Mouse (Mus musculus) retina, postnatal 7 days (tissue): ENCODE measurements at regions not wholly inside any gene's neighbourhood (a gene's known extent, or its start where the extent isn't known, plus 50 kb on each side); places are given as distances from the start of the nearest gene placed in this dataset.
A peak's percentile ranks its signal among the peaks of the same experiment; 100 is the strongest.
"Not testable (repeated sequence)": the region's sequence is repeated elsewhere in the genome, so short reads cannot be mapped to it uniquely, and the experiment has no call there.

Source experiments
- DNase-seq: peaks from one replicate; pipeline ENCODE4 v3.0.0-alpha.2; 2012; ENCODE audit warnings: low read depth, low spot score

DNA sequence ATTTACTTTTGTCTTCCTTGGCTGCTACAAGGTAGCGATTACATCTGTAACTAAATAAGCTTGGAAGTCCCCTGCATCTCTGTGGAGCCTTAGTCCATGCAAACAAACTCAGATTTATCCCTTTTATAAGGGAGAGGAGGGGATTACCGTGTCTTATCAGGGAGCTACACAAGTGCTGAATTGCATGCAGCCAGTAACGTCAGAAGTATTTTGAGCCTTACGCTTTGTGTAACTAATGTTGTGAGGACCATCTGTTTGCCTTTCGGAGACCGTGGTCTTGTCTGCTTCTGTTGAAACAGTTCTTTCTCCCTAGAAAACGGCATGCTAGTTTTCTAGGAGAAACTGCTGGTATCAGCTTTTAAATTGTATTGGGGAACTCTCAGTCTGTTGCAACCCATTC lies 58.0 kb upstream of the Dmrta1 start:
- no peak for DNase-seq

DNA sequence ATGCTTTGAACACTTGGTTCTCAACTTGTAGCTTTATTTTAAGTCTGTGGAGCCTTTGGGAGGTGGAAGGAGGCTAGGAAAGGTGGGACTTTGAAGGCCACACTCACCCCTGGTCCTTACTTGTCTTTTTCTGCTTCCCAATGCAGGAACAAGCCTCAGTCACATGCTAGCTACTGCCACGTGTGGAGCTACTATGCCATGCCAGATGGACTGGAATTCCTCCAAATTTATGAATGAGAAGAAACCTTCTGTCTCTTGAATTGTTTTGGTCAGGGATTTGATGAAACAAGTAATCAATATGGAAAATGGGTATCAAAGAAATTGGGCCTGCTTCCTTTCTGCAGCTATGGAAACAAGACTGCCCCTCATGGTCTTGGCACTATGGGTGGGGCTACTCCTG lies 74.5 kb upstream of the Dmrta1 start:
- no peak for DNase-seq

DNA sequence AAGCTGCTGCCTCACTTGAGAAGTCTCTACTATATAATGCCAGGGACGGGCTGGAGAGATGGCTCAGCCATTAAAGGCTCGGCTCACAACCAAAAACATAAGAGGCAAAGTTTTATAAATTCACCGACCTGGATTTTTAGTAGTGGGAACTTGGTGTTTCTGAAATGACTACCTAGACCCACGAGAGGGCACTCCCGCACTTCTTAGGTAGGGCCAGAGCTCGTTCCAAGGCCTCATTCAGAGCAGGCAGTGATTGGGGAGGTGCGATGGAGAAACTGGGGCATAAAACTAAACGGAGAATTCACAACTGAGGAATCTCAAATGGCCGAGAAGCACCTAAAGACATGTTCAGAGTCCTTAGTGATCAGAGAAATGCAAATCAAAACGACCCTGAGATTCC lies 103.7 kb upstream of the Dmrta1 start:
- peak; percentile 16 for DNase-seq

DNA sequence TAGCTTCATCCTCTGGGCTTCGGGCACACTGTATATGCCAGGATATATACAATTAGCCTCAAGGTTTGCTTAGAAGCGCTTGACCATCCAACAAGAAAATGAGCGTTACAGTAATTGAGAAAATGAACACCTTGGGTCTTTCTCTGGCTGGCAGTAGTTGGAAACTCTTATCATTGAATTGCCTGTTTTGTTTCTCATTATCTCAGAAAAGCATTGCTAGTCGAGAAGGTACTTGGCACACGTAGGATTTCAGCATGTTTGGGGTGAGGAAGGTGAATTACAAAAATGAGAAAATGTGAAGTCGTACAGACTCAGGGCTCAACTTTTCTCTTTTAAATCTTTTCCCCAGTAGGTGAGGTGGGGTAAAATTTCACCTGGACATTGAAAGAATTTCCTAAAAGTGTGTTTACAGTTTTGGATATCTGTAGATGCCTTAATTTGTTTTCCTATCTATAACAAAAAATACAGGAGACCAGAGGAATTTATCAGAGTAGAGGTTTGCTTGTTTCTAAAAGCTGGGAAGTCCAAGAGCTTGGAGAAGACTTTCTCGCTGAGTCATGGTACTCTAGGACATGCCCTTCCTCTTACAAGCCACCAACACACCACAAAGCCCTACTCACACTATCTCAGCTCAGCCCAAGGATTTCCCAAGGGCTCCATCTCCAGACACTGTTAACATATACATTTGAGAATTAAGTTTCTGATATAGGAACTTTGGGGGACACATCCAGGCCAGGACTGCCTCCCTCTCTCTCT lies 124.3 kb upstream of the Dmrta1 start:
- DNase-seq, result no peak

DNA sequence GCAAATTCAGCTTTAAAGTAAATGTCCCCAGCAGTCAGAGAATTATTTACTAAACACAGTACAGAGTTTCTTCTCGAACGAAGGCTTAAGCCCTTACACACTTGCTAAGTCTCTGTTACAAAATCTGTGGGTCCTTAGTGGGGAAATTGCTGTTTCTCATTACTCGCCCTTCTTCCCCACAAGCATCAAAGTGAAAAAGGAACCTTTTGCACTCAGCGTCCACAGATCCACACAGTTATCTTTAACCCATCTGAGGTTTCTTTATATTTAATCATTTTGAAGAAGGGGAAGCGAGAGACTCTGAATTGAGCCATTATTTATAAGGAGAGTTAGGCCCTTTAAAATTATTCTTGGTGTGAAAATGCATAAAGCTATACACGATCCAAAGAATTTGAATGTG lies 126.7 kb upstream of the Dmrta1 start:
- DNase-seq, result no peak

DNA sequence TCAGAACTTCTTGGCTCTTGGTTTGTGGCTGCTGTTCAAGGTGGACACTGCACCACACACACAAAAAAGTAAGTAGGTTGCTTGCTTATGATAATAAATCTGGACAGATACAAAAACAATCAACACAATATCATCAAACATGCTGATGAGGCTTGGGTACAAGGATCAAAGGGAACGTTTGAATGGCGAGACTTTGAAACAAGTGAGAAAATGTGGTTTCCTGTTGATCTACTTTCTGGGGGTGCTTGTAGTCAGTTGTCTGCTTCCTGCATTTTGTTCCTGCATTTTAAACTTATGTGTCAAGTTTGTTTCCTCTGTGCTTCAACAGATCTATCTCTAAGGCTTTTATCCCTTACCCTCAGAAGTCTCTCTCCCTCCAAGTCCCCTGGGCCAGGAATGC lies 128.7 kb upstream of the Dmrta1 start:
- no peak for DNase-seq

DNA sequence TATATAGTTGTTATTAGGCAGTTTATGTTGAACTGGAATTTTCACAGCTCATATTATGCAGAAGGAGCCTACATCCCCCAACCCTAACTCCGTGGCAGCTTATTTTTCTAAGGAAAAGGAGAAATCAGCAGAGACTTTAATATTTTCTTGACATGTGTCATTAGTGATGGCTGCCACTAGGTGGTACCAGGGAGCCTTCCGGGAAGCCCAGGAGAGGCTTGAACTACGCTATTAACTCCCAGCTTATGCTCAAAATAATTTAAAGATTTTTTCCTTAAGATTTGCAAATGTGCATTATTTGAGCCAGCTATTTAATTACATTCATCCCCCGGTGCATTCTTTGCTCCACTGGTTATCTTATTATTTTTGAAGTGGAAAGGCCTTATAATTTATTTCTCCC lies 146.8 kb upstream of the Dmrta1 start:
- DNase-seq, result no peak

DNA sequence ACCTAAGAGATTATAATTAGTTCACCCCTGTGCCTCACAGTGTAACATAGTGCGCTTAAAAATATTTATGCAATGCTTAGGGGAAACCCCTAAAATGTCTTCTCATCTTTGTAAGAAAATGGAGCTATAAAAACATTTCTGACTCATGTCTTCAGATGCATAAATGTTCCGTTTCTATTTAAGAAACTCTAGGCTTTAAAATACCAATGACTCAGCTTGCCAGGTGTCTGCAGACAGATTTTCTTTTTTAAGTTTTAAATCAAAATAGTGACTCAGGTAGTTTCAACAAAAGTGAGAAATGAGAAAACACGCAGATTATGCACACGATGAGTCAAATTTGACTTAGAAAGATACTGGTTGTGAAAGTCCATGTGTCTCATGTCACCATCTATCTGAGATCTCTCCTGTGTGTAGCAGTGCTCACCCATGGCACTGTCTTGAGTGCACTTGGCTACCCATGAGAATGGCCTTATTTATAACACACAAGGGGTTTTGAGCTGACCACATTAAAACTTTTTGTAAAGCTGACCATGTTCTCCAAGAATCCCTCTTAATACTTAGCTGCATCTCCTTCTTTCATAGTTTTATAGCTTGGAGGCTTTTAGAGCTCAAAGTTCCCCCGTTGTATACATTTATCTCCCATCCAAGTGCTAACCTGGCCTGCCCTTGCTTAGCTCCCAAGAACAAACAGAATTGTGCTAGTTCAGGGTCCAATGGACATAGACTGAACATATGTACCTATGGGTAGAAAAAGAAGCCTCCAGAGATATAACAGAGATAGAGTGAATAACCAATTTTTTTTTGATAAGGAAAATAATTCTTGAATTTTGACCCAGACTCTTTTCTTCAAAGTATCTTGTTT lies 149.0 kb upstream of the Dmrta1 start:
- no peak for DNase-seq

DNA sequence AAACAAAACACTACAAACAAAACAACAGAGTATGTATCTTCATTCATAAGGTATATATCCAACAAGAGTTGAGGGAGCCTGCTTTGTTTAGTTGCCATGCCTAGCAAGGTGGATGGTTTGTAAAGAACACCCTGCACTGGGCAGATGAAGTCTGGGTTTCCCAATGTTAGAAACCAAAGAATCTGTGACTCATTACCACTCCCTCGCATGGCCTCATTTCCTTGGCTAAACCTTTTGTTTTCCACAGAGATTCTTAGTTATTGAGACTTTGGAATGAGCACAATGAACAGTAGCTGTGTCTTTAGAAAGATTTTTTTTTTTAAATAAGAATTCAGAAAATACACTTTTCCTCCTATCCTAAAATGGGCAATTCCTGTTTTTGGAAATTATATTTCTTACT lies 151.3 kb upstream of the Dmrta1 start:
- no peak for DNase-seq

DNA sequence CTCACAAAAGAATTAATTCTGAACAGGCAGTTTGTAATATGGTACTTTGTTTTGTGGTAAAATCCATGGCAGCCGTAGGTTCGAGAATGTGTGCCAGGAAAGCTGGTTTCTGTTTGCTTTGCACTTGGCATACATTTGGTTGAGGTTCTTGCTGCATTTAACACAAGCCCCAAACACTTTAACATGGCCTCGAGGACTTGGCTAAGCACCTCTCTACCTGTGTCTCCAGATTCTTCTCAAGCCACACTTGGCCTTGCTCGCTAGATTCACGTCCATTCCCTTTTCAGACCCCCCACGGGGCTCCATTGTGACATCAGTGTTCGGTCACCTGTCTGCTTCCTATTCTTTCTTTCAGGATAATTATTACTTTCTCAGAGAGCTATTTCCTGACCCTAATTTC lies 151.9 kb upstream of the Dmrta1 start:
- DNase-seq, result no peak

DNA sequence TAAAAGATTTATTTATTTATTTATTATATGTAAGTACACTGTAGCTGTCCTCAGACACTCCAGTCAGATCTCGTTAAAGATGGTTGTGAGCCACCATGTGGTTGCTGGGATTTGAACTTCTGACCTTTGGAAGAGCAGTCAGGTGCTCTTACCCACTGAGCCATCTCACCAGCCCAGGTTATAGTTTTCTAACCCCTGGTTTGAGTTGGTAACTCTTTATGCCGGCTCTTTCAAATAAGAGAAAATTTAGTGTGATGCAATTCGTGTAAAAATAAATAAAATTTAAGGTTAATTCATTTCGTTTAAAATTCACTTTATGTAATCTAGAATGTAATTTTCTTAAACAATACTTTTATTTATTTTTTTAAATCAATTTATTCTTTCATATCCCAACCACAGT lies 153.7 kb upstream of the Dmrta1 start:
- not testable (repeated sequence) for DNase-seq

DNA sequence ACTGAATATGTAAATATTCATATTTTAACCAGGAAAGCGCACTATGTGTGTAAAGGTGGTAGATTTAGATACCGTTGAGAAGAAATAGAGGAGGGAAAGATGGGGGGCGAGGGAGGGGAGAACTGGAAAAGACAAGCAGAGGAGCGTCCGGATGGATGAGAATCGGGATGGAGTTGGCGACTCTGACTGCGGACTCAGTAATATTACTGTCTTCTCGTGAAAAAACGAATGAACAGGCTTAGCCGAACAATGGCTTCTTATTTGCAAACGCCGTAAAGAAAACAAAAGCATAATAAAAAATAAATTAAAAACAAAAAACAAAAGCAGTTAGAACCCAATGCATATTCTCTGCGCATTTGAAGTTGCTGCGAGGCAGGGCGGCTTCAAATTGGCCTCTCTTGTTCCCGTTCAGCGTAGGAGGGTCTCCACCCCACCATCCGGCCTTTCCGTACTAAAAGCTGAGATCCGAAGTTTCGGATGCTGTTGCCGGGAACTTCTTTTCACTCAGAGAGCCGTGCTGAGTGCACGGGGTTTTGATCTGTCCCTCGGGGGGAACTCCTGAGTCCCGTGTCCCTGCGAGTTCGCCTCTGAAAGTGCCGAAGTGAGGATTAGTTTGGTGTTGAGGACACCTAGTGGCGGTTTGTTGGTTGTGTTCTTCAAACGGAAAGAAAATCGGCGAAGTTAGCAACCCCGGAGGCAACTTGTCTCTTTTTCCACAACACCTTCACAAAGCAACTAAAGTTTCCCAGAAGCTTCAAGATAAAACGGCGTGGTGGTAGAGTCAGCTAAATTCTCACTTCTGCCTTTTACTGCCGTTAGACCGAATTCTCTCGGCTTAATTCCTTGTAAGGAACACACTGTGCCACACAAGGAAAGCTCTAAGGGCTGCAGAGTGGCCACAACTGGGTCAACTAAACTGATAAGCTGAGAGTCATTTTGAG lies 154.7 kb upstream of the Dmrta1 start:
- peak; percentile 69 for DNase-seq

DNA sequence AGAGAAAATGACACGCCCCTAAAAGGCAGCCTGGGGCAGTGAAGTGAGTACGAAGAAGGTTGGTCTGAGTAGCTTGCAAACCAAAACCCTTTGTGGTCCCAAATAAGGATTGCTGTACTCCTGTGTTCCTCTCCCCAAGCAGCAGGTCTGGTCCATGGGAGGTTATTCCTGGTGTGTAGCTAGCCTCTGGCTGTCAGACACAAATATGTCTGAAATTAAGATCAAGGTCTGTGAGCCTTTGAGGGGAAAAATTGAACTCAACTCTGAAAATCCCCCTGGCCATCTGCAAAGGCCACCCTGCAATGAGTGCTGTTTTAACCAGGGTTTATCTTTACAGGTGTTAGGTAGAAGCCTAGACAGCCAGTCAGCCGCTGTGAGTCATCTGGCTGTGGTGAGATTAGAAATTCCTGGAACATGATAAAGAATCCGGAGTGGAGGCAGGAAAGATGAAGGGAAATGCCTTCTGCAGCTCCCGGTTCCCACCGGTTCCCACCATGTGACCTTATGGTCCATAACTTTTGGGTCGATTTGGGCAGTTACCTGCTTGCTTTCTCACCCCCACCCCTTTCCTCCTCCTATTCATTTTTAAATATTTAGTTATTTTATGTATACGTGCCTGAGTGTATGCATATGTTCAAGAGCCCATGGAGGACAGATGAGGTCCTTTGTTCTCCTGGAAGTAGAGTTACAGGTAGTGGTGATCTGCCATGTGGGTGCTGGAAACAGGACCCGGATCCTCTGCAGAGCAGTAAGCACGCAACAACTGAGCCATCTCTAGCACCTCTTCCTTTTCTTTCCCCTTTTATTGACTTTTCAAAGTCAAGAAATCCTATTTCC lies 155.6 kb upstream of the Dmrta1 start:
- DNase-seq, result no peak

DNA sequence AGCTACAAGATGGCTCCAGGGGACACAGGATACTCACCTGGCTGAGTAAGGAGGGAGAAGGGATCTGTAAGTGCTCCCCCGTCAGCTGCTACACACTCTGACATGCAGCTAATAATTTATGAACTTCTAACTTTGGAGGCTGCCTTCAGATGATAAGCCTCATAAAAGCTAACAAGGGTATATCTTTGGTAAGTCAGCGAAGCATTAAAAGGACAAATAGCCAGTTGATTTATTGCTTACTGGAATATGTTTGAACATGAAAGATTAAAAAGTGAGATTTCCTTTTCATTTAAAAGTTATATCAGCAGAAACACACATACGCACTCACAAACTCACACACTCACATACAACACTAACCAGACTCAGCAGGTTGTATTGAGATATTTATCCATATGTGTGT lies 161.2 kb upstream of the Dmrta1 start:
- no peak for DNase-seq

DNA sequence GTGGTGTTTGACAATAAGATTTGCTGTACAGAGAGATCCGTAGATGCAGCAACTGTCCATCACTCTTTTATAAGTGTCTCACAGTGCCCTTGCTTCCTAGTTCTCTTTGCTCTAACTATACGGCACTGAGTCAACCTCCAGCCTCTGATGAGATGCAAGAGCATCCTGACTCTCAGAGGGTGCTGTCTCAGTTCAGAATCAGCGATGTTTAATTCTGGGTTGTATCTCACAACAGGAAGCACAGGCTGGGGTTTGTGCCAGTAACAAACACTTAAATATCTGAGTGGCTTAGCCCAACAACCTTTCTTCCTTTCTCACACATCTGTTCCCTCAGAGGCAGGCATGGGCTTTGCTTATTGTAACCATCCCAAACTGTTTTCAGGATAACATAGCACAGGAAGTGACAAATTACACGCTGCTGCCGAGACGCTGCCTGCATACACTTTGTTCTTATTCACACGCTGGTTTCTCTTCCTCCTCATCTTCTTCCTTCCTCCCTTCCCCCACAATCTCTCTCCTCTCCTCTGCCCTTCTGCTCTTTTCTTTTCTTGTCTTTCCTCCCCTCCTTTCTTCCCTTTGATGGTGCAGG lies 163.3 kb upstream of the Dmrta1 start:
- DNase-seq, result no peak

DNA sequence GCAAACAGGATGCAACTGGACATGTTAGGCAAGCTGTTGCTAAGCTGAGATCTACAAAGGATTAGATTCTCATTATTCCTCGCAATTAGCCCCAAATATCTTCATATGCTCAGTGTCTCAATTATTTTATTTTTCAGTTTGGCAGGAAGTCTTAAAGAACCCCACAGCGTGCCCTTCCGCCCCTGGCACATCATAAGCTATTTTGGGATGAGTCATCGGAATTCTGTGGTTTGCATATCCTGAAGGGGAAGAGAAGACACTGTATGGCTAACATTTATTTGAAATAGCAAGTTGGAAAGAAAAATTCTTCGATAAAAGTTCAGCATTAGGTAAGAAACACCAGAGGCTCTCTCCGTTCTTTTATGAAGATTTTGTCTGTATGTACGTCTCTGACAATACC lies 164.3 kb upstream of the Dmrta1 start:
- DNase-seq, result no peak

DNA sequence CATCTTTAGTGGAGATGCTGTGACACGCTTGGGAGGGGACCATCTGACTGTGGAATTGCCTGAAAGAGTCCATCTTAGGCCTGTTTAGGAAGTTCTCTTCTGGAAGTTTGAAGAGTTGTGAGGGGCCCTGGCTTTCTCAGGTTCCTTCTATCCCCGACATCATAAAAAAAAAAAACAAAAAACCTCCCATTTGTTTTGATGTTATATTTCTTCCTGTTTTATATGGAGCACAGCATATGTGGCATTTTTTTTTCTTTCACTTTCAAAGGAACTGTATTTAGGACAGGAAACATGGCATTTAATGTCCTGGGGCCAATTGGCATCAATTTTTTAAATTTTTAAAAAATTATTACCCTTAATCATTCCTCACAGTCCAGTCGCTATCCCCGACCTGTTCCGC lies 168.6 kb upstream of the Dmrta1 start:
- no peak for DNase-seq

DNA sequence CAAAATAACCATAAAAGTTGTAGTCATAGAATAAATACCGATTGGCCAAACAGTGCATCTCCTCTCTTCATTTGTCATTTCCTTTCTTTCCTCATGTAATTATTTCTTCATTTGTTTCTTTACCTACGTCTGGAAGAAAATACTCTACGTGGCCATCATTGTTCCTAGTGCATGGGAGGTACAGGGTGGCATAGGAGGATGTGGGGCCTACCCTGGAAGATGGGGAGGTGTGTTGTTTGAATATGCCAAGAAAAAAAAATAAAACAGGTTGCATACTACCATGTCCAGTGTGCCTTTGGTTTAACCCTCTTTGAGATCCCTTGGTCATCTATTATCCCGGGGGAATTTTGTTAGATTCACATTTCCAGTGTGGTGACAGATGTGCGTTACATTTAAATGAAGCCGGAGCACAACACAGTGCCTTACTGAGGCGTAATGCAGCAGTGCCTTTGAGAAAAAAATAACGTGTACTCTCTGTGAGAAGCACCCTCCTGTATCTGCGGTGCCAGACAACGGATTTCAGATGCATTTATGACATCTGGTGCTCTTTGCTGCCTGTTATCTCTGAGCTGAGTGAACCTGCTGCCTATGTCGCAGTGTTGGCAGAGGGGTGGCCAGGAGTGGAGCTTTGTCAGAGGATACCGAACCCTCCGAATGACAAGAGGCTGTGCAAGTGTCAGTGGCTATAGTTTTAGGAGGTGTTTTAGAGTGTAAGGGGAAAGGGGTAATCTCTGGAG lies 169.4 kb upstream of the Dmrta1 start:
- no peak for DNase-seq

DNA sequence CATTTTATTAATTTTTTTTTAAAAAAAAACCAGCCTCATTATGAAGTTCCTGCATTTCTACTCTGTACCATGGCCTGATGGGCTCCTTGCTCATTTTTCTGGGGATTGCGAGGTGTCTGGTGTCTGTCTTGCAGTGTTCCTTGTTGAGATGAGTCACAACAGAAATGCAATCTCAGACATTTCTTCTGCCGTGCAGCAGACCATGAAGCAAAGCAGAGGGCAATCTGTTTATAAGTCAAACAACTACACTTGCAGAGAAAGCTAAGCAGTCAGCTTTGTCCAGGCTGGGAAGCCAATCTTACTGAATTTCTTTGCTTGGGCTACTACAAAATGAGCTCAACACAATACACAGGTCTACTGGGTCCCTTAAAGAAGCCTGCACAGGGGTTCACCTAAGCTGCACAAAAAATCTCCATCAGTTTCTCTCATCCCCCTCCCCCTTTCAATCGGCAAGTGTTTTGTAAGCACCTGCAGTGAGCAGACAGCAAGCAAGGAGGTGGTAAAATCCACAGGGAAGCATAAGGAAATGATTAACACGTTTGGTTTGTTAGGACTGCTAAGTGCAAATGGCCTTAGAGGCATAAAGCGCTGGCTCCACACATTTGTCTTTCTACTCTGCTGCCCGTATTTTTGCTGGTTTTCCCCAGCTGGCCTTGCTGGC lies 171.0 kb upstream of the Dmrta1 start:
- DNase-seq, result no peak
